Mouse (Mus musculus) retina, postnatal 1 day (tissue): ENCODE data around the gene Mettl23.
"Not testable (repeated sequence)": the region's sequence is repeated elsewhere in the genome, so short reads cannot be mapped to it uniquely, and the experiment has no call there.

Experiments
- DNase-seq: peaks from one replicate; pipeline ENCODE4 v3.0.0-alpha.2; 2012

Mettl23 gene

DNA sequence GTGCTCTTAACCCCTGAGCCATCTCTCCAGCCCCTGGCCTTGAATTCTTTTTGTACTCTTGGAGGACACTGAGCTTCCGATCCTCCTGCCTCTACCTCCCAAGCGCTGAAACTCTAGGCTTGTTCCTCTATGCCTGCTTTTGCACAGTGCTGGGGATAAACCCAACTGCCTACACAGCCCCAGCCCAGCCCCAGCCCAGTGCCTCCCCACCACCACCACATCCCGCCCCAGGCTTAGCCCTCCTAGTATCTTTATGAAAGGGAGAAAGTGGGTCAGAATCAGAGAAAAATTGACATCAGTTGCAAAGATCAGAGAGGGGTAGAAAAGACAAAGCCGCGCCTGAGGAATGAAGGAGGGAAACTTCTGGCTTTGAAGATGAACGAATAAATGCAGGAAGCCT is 41.0 kb downstream of the Mettl23 start:
- no peak for DNase-seq

DNA sequence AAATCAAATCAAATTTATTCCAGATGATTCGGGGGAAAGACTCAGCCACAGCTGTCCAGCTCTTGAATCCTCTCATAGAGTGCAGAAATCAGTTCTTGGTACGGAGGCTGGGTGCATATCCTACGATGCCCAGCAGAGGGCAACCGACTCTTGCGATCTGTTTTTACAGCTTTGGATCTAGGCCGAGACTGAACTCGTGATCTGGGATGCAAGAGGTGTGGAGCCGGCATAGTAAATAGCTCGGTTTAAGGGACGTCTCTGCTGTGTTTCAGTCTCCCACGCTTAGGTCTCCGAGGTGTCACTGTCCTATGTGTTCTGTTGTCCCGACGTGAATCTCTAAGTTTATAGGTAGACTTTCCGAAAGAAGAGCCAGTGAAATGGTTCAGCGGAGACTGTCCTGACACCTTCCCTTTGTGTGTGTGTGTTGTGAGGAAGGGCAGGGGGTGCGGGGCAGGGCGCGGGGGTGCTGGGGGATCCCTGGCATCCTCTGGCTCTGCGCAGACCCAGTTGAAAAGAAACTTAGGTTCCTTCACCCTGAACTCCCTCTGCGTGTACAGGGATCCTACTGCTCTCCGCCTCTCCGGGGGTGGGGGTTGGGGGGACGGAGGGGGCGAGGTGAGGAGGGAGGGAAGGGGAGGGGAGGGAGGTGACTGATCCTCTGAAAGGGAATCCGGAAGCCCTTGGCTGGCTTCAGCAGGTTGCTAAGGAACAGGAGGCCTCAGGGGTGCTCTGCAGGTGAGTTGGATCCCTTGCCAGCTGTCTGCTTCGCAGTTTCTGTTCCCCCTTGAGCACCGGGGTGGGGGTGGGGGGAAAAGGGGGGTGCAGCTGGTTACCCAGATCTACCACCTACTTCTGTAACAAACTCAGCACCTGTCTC is 42.4 kb downstream of the Mettl23 start:
- DNase-seq, result peak; percentile 90

DNA sequence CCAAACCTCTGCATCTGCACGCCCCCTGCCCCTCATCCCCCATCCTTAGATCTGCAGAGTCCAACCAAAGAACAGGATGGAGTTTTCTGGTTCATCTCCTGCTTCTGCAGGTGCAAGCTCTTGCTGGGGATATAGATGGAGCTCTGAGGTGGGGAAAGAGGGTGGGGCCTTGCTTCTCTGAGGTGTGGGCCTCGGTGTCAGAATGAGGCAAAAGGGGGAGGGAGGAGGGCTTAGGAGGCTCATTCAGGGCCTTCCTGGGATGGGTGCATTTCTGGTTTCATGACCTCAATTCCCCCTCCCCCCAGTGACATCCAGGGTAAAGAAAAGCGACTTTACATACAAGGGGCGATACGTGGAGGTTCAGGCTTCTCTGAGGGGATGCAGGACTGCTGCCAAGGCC is 44.1 kb downstream of the Mettl23 start:
- DNase-seq, result no peak

DNA sequence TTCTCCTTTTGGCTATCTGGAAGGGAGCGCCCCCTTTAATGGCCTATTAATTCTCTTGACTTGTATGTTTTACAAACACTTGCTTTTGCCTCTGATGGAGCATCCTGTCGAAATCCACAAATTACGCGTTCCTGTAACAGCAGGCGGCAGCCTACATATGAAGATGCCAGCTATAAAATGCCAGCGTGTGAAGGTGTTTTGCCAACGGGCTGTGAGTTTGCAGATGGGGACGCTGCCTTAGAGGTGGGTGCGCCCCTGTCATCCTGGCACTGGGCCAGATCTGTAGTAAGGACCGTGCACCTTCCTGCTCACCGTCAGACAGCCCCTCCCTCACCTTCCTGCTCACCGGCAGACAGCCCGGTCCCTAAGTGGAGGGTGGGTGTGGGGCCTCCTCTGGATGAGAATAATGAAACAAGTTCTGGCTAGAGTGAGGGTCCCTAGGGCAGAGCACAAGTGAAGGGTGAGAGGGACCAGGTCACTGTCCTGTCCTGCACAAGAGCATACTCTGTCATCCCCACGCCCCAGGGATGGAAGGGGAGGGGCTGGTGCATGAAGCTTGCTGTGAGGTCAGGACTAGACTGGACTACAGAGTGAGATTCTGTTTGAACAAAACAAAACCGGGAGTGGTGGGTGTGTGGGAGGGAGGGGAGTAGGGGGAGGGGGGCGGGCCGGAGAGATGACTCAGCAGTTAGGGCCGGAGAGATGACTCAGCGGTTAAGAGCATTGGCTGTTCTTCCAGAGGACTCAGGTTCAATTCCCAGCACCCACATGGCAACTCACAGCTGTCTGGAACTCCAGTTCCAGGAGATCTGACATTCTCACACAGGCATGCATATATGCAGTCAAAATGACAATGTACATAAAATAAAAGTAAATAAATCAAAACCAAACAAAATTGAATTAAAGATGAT is 50.7 kb downstream of the Mettl23 start:
- DNase-seq, result no peak

DNA sequence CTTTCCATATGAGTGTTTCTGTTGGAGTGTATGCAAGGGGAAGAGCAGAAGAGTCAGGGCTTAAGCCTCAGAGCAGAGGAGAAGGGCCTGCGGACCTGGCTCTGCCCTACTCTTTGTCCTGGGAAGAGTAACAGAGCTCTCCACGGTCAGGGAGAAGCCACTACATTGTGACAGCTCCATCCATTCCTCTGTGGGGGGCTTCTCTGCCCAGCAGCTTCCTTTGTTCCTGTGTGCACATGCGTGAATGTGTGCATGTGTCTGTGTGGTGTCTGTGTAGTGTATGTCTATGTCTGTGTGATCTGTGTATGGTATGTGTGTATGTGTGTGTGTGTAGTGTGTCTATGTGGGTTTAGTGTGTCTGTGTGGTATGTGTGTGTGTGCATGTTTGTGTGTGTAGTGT is 52.3 kb downstream of the Mettl23 start:
- DNase-seq, result no peak

DNA sequence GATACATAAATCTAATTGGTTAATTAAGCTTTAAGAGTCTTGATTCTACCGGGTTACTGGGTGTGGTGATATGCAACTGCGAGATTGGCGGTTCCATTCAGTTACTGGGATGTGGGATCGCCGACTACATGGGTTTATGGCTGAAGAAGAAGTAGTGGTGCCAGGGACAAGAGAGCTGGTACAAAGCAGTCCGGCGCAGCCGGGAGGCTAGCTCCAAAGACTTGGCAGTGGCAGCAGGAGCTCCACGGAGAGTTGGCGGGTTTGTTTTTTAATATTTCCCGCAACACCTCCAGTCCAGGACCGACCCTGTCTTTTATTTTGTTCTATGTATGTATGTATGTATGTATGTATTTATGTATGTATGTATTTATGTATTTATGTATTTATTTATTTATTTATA is 56.2 kb downstream of the Mettl23 start:
- DNase-seq, result no peak

DNA sequence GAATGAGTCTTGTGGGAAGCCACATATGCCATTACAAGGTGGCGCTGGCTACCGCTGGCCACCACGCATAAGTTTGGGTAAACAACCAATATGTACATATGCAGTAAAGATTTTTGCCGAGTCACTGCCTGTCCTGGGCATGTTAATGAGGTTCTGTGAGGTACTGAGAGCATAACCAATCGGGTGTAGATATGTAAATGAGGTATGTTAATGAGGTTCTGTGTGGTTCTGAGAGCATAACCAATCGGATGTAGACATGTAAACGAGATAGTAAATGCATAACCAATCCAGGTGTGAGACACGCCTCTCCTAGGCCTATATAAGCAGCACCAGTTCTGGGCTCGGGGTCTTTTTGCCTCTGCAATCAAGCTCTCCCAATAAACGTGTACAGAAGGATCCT is 59.5 kb downstream of the Mettl23 start:
- not testable (repeated sequence) for DNase-seq
